Mouse (Mus musculus): ENCODE results near the gene Popdc2. TPM values are rescaled to one million over a fixed set of nuclear protein-coding genes. Genes with fewer than 3 reads are reported as not detected.
A peak's percentile ranks its signal among the peaks of the same experiment; 100 is the strongest.

The Popdc2 gene
- total RNA-seq, 2 experiments from 2014 or later, result 51.5 to 55.8 TPM

DNA sequence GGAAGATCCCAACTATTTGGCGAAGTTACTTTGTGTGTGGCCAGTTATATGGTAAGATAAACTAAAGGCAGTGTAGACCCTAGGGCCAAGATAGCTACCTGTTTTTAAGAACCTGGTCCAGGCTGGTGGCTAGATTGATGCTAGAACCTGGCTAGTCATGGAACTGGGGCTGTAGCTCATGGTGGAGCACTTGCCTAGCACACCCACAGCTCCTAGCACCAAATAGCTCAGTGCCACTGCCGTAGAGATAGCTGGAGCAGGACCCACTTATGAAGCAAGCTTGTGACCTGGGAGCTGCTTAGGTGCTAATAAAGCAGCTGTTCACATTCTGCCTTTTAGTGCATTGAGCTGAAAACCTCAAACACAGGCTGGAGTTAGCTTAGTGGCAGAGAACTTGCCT lies 8.4 kb upstream of the Popdc2 start:
- no peak for DNase-seq (ENCODE audit: low spot score)

DNA sequence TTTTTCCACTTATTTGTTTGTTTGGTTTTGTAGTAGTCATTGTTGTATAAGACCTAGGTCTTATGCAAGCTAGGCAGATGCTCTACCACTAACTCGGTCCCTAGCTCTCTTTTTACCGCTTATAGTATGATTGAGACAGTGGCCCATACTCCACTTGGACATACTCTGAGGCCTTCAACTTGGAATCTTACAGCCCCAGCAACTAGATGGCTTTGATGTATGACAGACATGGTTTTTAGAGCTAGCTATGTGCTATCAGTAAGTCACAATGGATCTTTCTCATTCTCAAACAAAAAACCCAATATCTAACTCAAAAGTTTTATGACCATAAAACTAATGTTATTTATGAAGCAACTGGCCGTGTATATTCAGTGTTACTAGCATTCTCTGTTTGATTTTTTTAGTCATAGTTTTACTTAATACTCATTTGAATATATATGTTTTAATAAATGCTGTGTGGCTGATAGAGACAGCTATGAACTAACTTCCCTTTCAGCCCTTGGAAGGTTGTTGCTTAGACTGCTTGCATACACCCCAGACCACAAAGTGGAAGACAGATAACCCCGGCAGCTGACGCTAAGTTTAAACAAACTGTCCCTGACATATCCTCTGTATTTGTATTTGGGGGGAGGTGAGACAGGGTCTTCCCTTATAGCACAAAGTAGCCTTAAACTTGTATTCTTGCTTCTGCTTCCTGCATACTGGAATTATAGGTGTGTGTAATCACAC lies 7.7 kb upstream of the Popdc2 start:
- DNase-seq (ENCODE audit: low spot score), result no peak

DNA sequence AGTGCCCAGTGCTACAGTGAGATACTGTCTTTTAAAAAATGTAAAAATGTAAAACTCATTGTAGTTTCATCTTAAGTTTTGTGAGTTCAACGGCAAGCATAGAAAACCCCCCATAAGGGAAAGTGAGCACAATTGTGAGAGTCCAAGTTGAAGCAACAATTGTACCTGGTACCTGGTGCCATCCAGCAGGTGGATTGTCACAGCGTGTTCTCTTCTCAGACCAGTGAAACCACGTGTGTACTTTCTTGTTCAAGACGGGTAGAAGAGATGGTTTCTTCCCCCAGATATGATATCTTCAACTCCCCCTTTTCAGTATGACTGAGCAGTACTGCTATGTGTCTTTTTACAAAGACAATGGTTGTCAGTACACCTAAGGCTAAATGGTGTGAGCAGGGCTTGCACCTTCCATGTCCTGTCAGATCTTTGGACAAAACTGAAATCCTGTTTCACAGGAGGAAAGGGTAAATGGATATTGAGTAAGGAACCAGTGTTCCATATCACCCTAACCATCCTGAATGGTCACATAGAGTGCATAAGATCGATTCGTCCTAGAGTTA lies 3.7 kb upstream of the Popdc2 start:
- DNase-seq (ENCODE audit: low spot score), result no peak

DNA sequence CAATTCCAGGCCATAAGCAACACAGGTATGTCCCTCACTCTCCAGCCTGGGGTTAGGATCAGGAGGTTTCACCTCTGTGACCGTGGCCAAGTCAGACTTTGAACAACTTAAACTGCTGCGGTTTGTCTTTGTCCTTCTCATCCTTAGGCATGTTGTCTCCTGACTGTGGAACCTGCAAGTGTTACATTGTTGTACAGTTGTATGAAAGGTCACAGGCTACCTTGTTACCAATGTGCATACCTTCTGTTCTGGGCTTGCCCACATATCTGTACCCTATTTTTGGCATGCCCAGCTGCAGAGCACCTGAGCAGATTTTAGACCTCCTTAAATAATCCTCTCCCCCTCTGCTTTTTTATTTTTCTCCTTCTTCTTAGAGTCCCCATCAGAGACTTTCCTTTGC lies 2.8 kb upstream of the Popdc2 start:
- DNase-seq (ENCODE audit: low spot score), result no peak

DNA sequence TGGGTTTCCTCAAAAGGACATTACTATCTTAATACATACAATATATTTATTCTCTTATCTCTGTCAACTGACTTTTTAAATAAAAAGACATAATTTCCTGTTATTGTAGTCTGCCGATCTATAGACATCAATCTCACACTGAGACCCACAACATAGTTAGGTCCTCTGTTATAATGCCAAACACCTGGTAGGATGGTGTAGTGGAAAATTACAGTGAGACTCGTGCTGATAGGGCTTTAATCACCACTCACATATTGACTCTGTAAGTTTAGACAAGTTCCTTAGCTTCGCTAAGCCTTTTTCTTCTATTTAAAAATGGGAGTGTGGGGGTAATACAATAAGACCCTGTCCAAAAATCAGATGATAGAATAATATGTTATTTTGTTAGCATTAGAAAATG lies 2.2 kb upstream of the Popdc2 start:
- no peak for DNase-seq (ENCODE audit: low spot score)

DNA sequence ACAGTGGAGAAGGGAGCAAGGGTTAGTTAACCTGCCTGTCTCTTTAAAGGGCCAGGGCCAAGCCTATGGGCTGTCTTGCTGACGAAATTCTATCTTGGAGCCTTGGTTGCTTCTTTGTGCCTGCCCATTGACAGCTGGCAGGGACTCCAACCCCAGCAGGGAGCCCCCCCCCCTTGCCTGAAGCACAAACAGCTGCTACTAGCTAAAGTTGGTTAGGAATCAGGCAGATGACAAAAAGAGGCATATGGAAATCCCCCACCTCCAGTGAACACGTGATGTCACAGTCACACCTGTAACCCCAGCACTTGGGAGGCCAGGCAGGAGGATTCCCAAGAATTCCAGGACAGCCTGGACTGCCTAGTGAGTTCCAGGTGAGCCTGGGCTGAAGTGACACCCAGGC lies 1.7 kb upstream of the Popdc2 start:
- DNase-seq (ENCODE audit: low spot score), result no peak

DNA sequence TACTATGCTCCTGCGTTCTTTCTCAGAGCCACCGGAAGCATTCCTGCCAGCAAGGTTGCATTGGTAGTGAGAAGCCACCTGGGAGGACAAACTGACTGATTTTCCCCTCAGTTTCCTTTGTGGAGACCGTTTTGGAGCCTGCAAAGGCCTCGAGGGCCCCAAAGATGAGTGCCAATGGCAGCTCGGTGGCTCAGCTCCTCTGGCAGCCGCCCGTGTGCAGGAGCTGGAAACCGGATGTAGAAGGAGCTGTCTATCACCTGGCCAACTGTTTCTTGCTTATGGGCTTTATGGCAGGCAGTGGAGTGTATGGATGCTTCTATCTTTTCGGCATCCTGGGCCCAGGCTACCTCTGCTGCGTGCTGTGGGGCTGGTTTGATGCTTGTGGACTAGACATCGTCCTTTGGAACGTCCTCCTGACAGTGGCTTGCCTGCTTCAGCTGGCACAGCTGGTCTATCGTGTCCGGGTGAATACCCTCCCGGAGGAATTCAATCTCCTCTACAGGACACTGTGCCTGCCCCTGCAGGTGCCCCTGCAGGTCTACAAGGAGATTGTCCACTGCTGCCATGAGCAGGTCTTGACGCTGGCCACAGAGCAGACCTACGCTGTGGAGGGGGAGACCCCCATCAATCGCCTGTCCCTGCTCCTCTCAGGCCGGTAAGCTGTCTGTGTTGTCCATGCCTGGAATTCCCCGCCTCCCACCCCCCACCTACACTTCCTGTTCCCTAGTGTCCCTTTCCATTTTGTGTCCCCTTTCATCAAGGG lies 665 bp downstream of the Popdc2 start:
- DNase-seq (ENCODE audit: low spot score), result no peak

DNA sequence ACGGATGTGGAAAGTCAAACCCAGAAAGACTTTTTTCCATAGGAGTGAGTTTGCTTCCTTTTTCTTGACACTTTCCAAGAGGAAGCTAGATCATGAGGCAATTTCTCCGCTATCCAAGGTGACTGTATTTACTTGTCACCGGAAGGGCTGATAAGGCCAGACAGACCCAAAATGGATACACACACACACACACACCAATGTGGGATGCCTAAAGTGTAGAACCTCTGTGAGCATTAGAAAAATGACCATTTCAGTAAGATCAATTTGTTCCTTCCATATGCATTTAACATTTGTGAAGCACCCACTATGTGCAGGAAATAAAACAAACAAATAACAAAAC lies 1.2 kb downstream of the Popdc2 start:
- DNase-seq (ENCODE audit: low spot score), result no peak

DNA sequence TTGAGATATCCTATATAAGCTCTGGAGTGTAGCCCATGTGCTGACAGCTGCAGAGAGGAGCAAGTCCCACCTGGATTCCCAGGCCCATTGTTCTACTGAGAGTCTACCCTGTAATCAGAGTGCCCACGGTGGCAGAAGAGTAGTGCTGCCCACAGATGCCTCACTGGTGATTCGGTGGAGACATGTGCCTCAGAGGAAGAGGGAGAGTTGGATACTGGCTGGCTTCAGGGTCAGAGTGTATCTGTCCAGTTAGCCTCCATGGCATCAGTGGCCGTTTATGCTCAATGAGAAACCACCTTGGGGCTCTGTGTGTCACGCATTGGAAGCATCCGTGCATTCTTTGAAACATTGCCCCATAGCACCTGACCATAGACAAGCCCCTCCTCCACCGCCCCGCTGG lies 1.6 kb downstream of the Popdc2 start:
- DNase-seq (ENCODE audit: low spot score), result no peak

DNA sequence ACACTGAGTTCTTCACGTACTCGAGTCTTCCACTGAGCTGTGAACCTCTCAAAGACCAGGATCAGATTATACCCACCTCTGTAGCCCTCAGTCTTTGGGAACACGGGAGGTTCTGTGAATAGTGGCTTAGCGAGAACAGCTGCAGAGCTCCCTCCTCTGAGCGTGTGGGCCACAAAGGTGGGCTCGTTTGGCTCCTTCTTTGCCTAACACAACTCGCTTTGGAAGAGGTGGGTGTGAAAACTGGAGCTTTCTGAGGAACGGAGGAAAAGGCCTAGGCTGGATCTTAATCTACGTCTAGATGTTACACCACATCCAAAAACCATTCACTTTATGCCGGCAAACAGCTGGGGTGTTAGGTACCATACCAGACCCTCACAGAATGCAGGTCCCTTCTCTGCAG lies 3.4 kb downstream of the Popdc2 start:
- no peak for DNase-seq (ENCODE audit: low spot score)

DNA sequence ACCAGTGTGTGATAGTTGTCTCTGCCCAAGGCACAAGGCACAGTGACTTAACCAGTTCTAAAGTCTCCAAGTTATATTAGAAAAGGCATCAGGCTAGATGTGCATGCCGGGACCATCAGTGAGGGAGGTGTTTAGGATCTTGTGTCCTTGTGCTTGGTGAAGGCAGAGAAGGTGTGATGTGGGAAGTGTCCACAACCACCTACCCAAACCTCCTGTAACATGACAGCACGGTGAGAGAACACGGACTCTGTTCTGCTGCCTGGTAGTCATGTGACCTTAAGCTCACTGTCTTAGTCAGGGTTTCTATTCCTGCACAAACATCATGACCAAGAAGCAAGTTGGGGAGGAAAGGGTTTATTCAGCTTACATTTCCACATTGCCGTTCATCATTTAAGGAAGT lies 4.2 kb downstream of the Popdc2 start:
- DNase-seq (ENCODE audit: low spot score), result no peak

DNA sequence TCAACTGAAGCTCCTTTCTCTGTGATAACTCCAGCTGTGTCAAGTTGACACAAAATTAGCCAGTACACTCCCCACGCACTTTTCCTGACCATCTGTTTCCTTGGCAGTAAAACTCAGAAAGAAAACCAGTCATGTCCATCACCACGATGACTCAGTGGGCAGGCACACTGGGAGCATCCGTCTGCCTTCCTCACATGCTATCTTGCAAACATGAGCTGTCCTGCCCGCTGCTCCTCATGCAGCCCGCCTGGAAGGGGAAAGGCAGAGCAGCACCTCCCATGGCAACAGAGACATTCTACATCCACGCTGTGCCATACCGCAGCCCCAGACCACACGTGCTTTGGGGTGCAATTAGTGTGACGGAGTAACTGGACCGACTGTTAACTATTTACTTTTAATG lies 6.3 kb downstream of the Popdc2 start:
- DNase-seq (ENCODE audit: low spot score), result peak; percentile 24

DNA sequence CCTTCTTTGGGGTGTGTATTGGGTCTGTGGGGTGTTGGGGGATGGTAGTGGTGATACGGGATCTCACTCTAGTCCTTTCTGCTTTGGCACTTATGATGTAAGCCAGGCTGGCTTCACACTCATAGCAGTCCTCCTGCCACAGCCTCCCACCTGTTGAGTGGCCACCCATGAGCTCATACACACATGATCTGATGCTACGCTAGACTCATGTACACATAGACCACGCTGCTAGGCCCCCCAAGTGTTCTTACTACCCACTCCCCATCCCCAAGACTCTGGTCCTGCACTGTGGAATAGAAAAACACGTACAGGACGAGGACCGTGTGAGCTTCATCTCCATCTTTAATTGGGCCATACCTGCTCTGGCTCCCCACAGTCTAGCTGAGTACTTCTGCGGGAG lies 7.0 kb downstream of the Popdc2 start:
- no peak for DNase-seq (ENCODE audit: low spot score)

DNA sequence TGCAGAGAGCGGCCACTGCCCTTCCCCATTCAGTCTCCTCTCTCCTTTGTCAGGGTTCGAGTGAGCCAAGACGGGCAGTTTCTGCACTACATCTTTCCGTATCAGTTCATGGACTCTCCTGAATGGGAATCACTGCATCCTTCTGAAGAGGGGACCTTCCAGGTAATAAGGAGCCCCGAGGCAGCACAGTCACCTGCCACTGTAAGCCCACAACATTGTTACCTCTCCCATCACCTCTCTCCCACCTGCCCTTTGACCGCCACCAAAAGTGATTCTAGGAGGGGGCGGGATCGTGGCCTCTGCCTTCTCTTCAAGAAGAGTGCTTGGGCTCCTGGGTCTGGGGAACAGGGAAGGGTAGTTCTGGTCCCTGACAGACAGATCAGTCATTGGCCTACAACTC lies 7.4 kb downstream of the Popdc2 start:
- no peak for DNase-seq (ENCODE audit: low spot score)

DNA sequence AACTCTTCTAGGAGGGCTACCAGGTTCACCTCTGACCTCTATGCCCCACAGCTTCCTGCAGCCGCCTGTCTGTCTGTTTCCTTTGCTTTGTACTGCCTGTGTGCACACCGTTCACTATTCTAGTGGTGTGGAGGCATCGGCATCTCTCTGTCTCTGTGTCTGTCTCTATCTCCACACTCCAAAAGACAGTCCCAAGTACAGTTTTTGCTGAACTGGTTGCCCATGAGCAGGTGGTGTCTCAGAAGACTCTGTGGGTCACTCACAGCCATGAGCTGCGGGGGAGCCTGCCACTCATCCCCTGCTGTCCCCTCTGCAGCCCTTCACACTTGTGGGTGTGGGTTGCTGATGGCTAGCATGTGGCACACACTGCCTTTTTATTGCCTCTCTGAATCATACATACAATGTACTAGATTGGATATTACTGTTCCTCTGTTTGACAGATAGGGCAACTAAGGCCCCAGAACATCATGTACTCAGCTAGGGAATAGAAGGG lies 8.0 kb downstream of the Popdc2 start:
- DNase-seq (ENCODE audit: low spot score), result no peak

DNA sequence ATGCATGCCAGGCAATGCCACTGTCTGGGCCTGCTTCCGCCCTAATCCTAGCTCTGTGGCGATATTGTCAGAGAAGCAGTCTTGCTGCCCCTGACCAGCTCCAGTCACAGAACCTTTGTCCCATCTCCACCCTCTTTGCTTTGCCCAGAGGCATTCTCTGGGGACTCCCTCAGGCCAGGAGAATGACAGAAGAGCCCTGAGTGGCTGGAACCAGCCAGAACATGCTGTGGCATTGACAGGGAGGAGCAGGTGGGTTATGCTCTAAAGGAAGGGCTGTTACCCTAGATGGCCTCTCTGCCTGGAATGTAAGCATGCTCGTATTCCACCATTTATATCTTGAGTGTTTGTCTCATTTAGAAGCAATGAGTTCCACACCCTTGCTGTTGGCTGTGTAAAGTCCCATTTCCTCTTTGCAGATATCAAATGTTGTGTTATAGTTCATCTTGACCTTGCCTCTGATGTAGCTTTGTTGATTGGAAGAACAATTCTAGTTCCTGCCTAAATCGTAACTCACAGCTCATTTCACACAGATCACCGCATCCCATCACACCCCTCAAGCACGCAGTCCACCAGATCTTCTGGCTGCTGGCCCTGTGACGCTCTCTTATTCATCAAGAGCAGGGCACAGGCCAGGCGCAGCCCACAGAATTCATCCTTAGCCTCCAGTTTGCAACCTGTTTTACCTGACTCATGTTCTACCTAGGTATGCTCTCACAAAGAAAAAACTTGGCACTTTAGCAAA lies 8.8 kb downstream of the Popdc2 start:
- peak; percentile 80 for DNase-seq (ENCODE audit: low spot score)

DNA sequence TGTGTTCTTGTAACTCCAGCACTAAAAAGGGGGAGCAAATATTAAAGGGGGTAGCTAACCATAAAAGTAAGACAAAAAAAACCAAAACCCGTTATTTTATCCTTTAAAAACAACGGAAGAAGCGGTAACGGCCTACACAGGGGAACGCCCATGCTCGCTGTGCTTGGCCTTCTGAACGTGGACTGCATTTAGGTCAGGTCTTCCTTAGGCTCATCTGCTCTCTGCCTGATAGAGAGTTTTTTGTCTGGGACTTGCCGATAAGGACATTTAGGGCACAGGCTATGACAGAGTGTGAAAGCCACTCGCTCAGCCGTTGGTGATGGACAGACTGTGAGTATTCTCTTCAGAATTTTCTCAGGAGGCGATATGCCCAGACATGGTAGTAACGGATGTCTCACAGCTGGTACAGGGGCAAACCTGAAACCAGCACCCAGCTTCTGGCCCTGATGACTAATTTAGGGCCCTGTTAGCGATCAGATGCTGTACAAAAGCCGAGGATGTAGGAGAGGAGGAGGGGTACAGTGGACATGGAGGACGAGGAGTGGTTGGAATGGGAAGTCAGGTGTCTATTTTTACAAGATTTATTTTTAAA lies 9.8 kb downstream of the Popdc2 start:
- DNase-seq (ENCODE audit: low spot score), result no peak

DNA sequence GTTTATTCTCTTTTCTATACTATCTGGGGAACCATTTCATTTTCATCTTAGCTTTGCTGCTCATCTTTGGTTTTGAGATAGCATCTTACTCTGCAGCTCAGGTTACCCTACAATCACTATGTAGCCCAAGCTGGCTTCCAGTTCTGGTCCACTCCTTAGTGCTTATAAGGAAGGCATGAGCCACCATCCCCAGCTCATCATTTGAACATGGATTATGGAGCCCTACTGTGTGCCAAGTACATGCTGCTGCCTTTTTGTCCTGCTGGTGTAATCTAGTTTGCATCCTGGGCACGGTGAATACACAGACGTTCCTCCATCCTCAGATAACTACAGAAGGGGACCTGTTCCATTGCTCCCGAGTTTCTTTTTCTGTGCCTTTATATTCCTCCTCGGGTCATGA lies 10.9 kb downstream of the Popdc2 start:
- no peak for DNase-seq (ENCODE audit: low spot score)

DNA sequence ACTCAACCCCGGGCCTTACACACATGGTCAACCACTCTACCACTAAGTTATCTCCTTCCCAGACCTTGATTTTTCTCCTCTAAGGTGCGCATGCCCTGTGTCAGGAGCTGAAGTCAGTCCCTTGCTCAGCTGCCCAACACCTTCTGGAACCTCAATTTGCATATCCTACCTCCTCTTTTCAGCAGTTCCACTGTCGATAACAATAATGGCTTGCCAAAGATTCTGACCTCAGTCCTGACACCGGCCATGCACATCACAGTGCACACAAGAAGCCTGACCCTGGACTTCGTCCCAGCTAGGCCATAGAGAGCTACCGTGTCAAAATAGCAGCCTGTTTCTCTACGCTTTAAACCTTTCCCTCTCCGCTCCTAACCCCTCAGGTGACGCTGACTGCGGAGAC lies 11.4 kb downstream of the Popdc2 start:
- DNase-seq (ENCODE audit: low spot score), result no peak

DNA sequence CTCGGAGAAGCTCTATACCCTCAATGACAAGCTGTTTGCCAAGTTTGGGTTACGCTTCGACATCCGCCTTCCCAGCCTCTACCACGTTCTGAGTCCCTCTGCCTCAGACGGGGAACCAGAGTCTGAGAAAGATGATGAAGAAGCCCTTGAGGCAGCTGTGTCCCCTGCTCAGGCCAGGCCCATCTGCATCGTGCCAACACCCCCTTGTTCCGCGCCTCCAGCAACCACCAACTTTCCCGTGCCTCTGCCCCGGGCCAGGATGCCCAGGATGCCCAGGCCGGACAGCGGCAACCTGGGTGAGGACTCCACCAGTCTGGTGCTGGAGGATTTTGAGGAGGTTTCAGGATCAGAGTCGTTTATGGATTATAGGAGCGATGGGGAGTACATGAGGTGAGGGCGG lies 11.9 kb downstream of the Popdc2 start:
- DNase-seq (ENCODE audit: low spot score), result no peak

DNA sequence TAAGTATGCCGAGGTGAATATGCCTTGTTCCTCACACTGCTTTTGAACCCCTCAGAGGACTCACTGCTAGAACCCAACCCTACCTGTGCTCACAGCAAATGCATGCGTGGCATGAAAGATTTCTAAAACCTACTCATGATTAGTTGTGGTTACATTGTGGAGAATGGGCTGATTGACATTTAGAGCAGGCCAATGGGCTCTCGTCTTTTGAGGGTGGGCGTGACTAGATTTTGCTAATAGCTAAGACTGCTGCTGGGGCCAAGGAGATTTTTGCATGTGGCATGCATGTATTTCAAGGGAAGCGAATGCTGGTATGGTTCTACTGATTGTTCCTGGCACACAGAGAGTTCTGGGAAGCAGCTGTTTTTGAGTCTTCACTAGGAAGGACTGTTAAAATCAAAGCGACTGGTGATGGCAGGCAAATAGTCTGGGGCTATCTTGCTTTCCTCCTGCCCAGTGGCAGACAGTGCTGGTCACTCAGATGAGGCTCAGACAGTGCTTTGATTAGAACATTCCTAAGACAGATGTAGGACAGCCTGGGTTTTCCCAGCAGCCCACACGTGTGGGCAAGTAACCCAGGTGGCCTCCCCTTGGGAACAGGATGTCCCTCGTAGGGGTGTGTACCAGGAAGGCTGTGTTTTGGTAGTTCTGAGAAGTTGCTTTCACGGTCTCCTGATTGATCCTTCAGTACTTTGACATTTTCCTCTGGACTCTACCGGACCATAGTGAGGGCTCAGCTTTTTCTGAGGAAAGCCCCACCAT lies 12.6 kb downstream of the Popdc2 start:
- DNase-seq (ENCODE audit: low spot score), result no peak

All from gastrocnemius, adult 18-20 months (tissue).